In the genomic region with DNA sequence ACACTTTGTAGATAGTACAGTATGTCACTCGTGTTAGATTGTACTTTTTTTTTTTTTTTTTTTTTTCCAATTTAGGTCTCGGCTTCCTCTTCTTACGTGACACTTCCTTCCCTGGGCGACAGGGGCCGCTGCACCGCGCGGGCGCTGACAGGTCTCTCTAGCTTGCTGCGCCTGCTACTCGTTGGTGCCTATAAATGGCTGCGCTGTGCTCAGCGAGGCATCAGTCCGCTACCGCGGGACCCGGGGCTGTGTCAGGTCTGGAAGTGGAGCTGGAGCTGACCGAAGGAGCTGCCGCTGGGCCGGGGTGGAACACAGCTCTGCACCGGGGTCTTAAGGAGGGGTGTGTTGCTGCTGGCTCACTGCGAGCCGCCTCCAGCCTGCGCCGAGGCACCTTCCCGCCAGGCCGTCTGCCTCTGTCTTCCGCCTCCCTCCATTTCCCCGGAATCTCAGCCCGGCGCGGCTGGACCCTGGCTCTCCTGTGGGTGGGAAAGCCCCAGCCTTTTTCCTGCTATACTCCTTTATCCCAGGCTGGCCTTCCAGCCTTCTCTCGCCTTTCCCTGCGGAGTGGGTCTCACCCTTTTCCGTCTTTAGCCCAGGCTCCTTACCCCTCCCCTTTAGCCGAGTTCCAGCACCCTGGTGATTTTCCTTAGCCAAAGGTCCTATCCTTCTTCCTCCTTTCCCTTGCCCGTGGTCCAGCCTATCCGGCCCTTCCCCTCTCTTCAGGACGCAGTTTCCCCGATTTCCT, we compare ENCODE assay signal across 8 mouse cellular contexts. TPM values are rescaled to one million over a fixed set of nuclear protein-coding genes. Genes with fewer than 3 reads are reported as not detected.
DNase-seq lines count a peak whose midpoint lies in the region; ATAC-seq and TF ChIP-seq lines count a peak whose summit lies in the region.

TSS of gene Slc9a1 (plus strand) at position 154 of the 745 bp plus-strand sequence.

- H3K79me2 ChIP-seq in liver, adult 2 months (ENCODE audit: control insufficient read depth, insufficient read depth, low read length), result peaks cover 35% of the 10 kb centered on the region; the same call in 1 of the 2 replicates
- peaks cover 49% of the 10 kb centered on the region for H3K79me2 ChIP-seq in myocyte (ENCODE audit: control insufficient read depth, insufficient read depth)

- DNase-seq in B cell, adult 2 months, result peak; percentile 96
- peak; percentile 97 for DNase-seq in brain, adult 2 months (ENCODE audit: low read depth, low spot score)
- peak; percentile 77 for DNase-seq in liver, adult 2 months (ENCODE audit: extremely low read depth, low read depth, low spot score)
- DNase-seq in splenic B cell, adult 2 months (ENCODE audit: low read depth, low spot score), result peak; percentile 97

- no peaks in the 10 kb centered on the region for H3K27me3 ChIP-seq in heart, embryonic 11.5 days (ENCODE audit: control insufficient read depth, insufficient read depth, low read length)
- no peaks in the 10 kb centered on the region for H3K27me3 ChIP-seq in kidney, embryonic 16.5 days (ENCODE audit: insufficient read depth, low read length)
- H3K27me3 ChIP-seq in liver, adult 2 months (ENCODE audit: control insufficient read depth, insufficient read depth, low read length), result no peaks in the 10 kb centered on the region
- H3K27me3 ChIP-seq in myocyte (ENCODE audit: control insufficient read depth, insufficient read depth, insufficient read length), result no peaks in the 10 kb centered on the region
- no peaks in the 10 kb centered on the region for H3K27me3 ChIP-seq in splenic B cell, adult 2 months (ENCODE audit: control insufficient read depth, insufficient read depth, low read length, poor library complexity, severe bottlenecking)

- H3K27ac ChIP-seq in heart, embryonic 11.5 days (ENCODE audit: low read depth, low read length), result peak within 1 kb of the TSS; percentile 77
- peak within 1 kb of the TSS; percentile 86 for H3K27ac ChIP-seq in kidney, embryonic 16.5 days (ENCODE audit: low read length)
- H3K27ac ChIP-seq in liver, adult 2 months (replicated peaks; ENCODE audit: insufficient read depth, low read depth, low read length), result peak within 1 kb of the TSS; percentile 77

- ATAC-seq in erythroblast, adult 5-6 weeks (replicated peaks; ENCODE audit: low FRiP score, poor library complexity, severe bottlenecking), result peak; percentile 92
- ATAC-seq in heart, embryonic 11.5 days (replicated peaks; ENCODE audit: insufficient number of reproducible peaks, low FRiP score, low TSS enrichment), result peak; percentile 87
- ATAC-seq in kidney, embryonic 16.5 days (ENCODE audit: low FRiP score, low TSS enrichment), result peak; percentile 95

- H3K9ac ChIP-seq in heart, embryonic 11.5 days (ENCODE audit: low read depth, low read length), result peak within 1 kb of the TSS; percentile 90
- peak within 1 kb of the TSS; percentile 89 for H3K9ac ChIP-seq in kidney, embryonic 16.5 days (replicated peaks; ENCODE audit: low read length)
- H3K9ac ChIP-seq in liver, adult 2 months (ENCODE audit: low read depth, low read length), result peak within 1 kb of the TSS; percentile 97

- H3K4me1 ChIP-seq in heart, embryonic 11.5 days (ENCODE audit: control insufficient read depth, insufficient read depth, low read length), result peaks cover 44% of the 10 kb centered on the region
- H3K4me1 ChIP-seq in kidney, embryonic 16.5 days (ENCODE audit: insufficient read depth, low read length), result peaks cover 36% of the 10 kb centered on the region
- H3K4me1 ChIP-seq in liver, adult 2 months (ENCODE audit: control insufficient read depth, insufficient read depth, low read length), result peaks cover 23% of the 10 kb centered on the region

- H3ac ChIP-seq in myocyte (ENCODE audit: control insufficient read depth, insufficient read length), result peak within 1 kb of the TSS; percentile 80

- under 1% methylated on average over 38 of the region's 40 CpGs for WGBS in heart, embryonic 11.5 days (ENCODE audit: insufficient replicate concordance)
- under 1% methylated on average over 40 of the region's 40 CpGs for WGBS in kidney, embryonic 16.5 days
- under 1% methylated on average over 40 of the region's 40 CpGs for WGBS in liver, adult 2 months

- H3K9me3 ChIP-seq in heart, embryonic 11.5 days (replicated peaks; ENCODE audit: control insufficient read depth, low read length), result no peaks in the 10 kb centered on the region
- no peaks in the 10 kb centered on the region for H3K9me3 ChIP-seq in kidney, embryonic 16.5 days (ENCODE audit: low read length)

- TF ChIP-seq POLR2A in liver, adult 2 months (IDR thresholded peaks at IDR 0.05; ENCODE audit: extremely low read depth, insufficient read depth, low read length), result peak; percentile 100
- peak; percentile 99 for TF ChIP-seq POLR2A in myocyte (IDR thresholded peaks at IDR 0.05; ENCODE audit: insufficient read length, low read depth)

- H3K4me3 ChIP-seq in heart, embryonic 11.5 days (ENCODE audit: low read depth, low read length), result peak within 1 kb of the TSS; percentile 95
- peak within 1 kb of the TSS; percentile 91 for H3K4me3 ChIP-seq in kidney, embryonic 16.5 days (ENCODE audit: low read length)
- peak within 1 kb of the TSS; percentile 97 for H3K4me3 ChIP-seq in liver, adult 2 months (ENCODE audit: insufficient read depth, low read depth, low read length)
- peak within 1 kb of the TSS; percentile 56 for H3K4me3 ChIP-seq in myocyte

- H3K36me3 ChIP-seq in heart, embryonic 11.5 days (ENCODE audit: control insufficient read depth, insufficient read depth, low read length), result no peaks in the 10 kb centered on the region
- no peaks in the 10 kb centered on the region for H3K36me3 ChIP-seq in kidney, embryonic 16.5 days (ENCODE audit: insufficient read depth, low read length)
- H3K36me3 ChIP-seq in liver, adult 2 months (ENCODE audit: control insufficient read depth, insufficient read depth, low read length), result no peaks in the 10 kb centered on the region
- no peaks in the 10 kb centered on the region for H3K36me3 ChIP-seq in myocyte (ENCODE audit: control insufficient read depth, insufficient read depth)
- 0 out of 2 replicates have a peak, but pooled peaks cover 2% of the 10 kb centered on the region for H3K36me3 ChIP-seq in splenic B cell, adult 2 months (ENCODE audit: control insufficient read depth, insufficient read depth, low read length, poor library complexity, severe bottlenecking)

- peak within 1 kb of the TSS; percentile 89 for H3K4me2 ChIP-seq in heart, embryonic 11.5 days
- peak within 1 kb of the TSS; percentile 67 for H3K4me2 ChIP-seq in kidney, embryonic 16.5 days (replicated peaks; ENCODE audit: low read depth, low read length)
- peak within 1 kb of the TSS; percentile 97 for H3K4me2 ChIP-seq in myocyte (ENCODE audit: low read depth)

- TF ChIP-seq CTCF in liver, adult 2 months (IDR thresholded peaks at IDR 0.05; ENCODE audit: low read depth, low read length), result peak; percentile 87

TF ChIP-seq in myocyte, 11 proteins besides CTCF, POLR2A, EP300 and RAD21:
- TF ChIP-seq CEBPB (IDR thresholded peaks at IDR 0.05; ENCODE audit: insufficient read depth, poor library complexity, severe bottlenecking), result no peak
- TF ChIP-seq POLR2AphosphoS2 (IDR thresholded peaks at IDR 0.05; ENCODE audit: insufficient read length, low read depth), result peak; percentile 99
- TF ChIP-seq USF1 (IDR thresholded peaks at IDR 0.05; ENCODE audit: low read depth), result no peak
- no peak for TF ChIP-seq MYOD1 (IDR thresholded peaks at IDR 0.05; ENCODE audit: control insufficient read depth in 1 of 3, insufficient read length in 2 of 3, low read depth in 2 of 3)
- TF ChIP-seq MYOG (IDR thresholded peaks at IDR 0.05; ENCODE audit: control insufficient read depth in 1 of 3, insufficient read depth in 1 of 3, insufficient read length in 2 of 3, low read depth in 2 of 3), result peak in 2 of 3 experiments; percentile 6 to 31
- peak; percentile 65 for TF ChIP-seq E2F4 (IDR thresholded peaks at IDR 0.05; ENCODE audit: insufficient read depth)
- peak; percentile 46 for TF ChIP-seq REST (IDR thresholded peaks at IDR 0.05; ENCODE audit: insufficient read depth, insufficient read length)
- no peak for TF ChIP-seq MAX (IDR thresholded peaks at IDR 0.05; ENCODE audit: low read depth)
- no peak for TF ChIP-seq TCF12 (IDR thresholded peaks at IDR 0.05; ENCODE audit: insufficient read depth, poor library complexity, severe bottlenecking)
- TF ChIP-seq TCF3 (IDR thresholded peaks at IDR 0.05; ENCODE audit: insufficient read length, low read depth), result no peak
- TF ChIP-seq SRF (IDR thresholded peaks at IDR 0.05; ENCODE audit: control insufficient read depth, insufficient read length, low read depth), result peak; percentile 64

RNA-seq across cellular contexts. Expression of gene Slc9a1, which starts in this region (rescaled TPM):
- 6.5 and 9.8 TPM in 2 replicates for total RNA-seq in erythroblast, adult 5-6 weeks (2015; ENCODE audit: low replicate concordance)
- 5.9 and 8.3 TPM in 2 replicates for total RNA-seq in erythroblast, adult 5-6 weeks (2017; ENCODE audit: low replicate concordance)
- 4.8 and 7.0 TPM in 2 replicates for polyA plus RNA-seq in heart, embryonic 11.5 days (2014; fragmentation: Nextera tagmentation; extraction: Ambion mirVana)
- polyA plus RNA-seq in kidney, embryonic 16.5 days (2015; fragmentation: Nextera tagmentation; extraction: Ambion mirVana), result 9.5 and 10.7 TPM in 2 replicates
- total RNA-seq in liver, adult 2 months (2014; rRNA removed), result 1.5 and 2.9 TPM in 2 replicates
- polyA plus RNA-seq in liver, adult 2 months (2012; rRNA removed), result 5.6 and 9.2 TPM in 2 replicates
- polyA plus RNA-seq in myocyte (2012; fragmentation: generic; extraction: Trizol), result 23.3 TPM

Comparison
In these comparisons a context has a peak if more than half of its experiments do, and no peak if none do; other contexts are left out.
1. Peak in every context shown above with its lines: DNase-seq, ATAC-seq, H3K4me3 ChIP-seq and H3K27ac ChIP-seq.